Mouse (Mus musculus) urinary bladder, adult 18-20 months (tissue): Measurements from ENCODE around the gene Hist1h1e.
"Not testable (repeated sequence)": the region's sequence is repeated elsewhere in the genome, so short reads cannot be mapped to it uniquely, and the experiment has no call there.

Source experiments
- DNase-seq, 2 experiments: peaks; one replicate each; pipeline ENCODE4 v3.0.0; 2022; ENCODE audit warnings: low spot score in 2 of 2, mixed read lengths in 2 of 2

Gene Hist1h1e

DNA sequence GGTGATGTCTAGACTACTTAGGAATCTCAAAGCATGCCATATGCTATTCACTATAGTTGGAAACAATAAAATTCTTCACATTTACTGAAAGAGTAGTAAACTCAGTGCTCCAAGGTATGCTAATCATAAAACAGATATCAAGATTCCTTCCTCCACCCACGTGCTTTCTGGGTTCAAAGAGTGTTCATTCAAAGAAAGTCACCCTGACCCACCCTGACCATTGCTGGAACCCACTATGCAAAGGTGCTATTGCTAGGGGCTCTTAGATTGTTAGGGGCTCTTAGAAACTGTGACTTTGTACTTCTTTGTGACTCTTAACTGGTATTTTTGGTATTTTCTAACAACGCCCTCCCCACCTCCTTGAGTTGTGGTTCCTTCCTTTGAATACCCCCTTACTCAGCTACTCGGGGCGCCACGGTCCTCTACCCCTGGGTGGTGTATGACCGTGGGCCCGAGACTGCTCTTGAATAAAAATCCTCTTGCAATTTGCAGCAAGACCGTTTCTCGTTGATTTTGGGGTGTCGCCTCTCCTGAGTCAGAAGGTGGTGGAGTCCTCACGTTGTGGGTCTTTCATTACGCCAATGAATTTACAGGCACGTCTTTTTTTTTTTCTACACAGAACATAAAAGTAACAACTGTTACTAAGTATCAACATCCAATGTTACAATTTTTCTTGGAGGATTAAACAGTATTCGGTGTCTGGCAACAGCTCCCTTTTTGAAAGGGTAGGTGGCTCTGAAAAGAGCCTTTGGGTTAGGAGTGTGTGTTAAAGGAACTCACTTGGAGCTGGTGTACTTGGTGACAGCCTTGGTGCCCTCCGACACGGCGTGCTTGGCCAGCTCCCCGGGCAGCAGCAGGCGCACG lies 49.1 kb downstream of the Hist1h1e start:
- not testable (repeated sequence) for DNase-seq

DNA sequence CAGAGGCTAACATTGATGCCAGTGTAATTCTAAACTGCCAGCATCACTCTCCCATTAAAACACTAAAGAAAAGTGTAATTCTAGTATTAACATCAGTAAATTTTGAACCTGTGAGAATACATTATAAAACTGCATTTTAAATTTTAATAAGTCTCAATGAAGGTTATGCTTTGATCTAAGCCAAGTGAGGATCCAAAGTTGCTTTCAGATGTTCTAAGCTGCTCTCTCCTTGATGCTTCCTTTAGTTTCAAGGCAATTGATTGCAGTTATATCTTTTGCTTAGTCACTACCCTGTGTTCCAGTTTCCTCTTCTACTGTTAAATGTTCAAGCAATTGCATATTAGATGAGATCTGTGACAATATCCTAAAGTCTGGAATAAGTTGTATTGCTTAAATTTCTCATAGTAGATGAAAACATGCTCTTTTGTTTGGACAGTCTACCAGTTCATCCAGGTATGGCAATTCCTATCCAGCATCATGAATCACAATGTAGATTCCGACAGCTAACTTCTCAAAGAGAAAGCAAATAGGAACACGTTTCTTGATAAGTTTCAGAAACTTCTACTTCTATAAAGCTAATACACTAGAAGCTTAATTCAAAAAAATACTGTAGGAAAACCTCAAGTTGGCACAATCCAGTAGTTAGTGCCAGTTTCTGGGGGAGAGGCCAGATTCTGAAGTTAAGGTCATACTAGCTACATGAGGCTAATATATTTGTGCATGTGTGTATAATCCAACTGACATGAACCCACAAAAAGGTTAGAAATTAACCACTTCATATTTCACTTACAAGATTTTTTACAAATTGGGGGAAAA lies 49.9 kb downstream of the Hist1h1e start:
- DNase-seq = no peak

DNA sequence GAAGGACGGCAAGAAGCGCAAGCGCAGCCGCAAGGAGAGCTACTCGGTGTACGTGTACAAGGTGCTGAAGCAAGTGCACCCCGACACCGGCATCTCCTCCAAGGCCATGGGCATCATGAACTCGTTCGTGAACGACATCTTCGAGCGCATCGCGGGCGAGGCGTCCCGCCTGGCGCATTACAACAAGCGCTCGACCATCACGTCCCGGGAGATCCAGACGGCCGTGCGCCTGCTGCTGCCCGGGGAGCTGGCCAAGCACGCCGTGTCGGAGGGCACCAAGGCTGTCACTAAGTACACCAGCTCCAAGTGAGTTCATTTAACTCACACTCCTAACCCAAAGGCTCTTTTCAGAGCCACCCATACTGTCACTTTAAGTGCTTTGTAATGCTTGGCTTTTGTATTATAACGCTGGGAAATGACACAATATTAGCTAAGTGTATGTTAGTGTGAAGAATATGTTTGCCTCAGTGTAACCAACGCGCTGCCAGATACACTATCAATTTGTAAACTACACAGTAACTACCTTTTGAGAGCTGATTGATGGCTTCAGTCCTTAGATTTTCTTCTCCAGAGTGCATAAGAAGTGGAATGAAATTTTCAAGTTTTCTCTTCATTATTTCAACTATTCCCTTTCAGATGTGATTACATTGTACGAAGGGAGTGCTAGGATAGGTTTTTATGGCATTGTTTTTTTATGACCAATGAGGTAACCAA lies 50.7 kb downstream of the Hist1h1e start:
- not testable (repeated sequence) for DNase-seq

DNA sequence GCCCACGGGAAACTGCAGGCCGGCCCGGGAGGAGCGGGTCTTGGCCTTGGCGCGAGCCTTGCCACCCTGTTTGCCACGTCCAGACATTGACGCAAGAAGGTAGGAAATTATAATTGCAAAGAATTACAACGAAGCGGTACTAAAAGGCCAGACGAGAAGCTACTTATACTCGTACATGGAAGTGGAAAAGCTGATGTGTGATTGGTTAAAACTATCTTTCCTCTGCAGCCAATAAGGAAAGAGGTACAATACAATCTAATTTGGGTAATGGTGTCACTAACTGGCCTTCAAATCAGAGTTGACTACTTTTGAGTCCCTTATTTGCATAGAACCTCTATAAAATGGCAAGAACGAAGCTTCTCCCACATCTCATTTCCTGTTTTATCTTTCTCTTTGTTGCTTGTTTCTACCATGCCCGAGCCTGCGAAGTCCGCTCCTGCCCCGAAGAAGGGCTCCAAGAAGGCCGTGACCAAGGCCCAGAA lies 51.3 kb downstream of the Hist1h1e start, which contains the start of the genes Hist1h2ae and Hist1h2bg:
TSS of gene Hist1h2ae (minus strand) at position 199 of the 482 bp plus-strand sequence.
TSS of gene Hist1h2bg (plus strand) at position 375 of the 482 bp plus-strand sequence.
- DNase-seq = peak; percentile 56 to 73
